Mouse (Mus musculus): ENCODE results near the gene Gfm2. TPM values are rescaled to one million over a fixed set of nuclear protein-coding genes. Genes with fewer than 3 reads are reported as not detected.
"Not testable (repeated sequence)": the region's sequence is repeated elsewhere in the genome, so short reads cannot be mapped to it uniquely, and the experiment has no call there.

Gfm2 gene
- total RNA-seq (2021), result 10 to 100 TPM; 28.3 to 29.1 TPM
- long read RNA-seq, experiment 1, transcript Gfm2-208 (21 exons, 3,157 nt), result major isoform, 8 of 21 reads
- long read RNA-seq, experiment 1, partial matches to known transcripts, result 4 of 21 reads
- long read RNA-seq, experiment 1, other reads (novel, unspliced or antisense), result 9 of 21 reads
- long read RNA-seq, experiment 2, transcript Gfm2-208 (21 exons, 3,157 nt), result major isoform, 6 of 23 reads
- long read RNA-seq, experiment 2, partial matches to known transcripts, result 4 of 23 reads
- long read RNA-seq, experiment 2, other reads (novel, unspliced or antisense), result 13 of 23 reads

DNA sequence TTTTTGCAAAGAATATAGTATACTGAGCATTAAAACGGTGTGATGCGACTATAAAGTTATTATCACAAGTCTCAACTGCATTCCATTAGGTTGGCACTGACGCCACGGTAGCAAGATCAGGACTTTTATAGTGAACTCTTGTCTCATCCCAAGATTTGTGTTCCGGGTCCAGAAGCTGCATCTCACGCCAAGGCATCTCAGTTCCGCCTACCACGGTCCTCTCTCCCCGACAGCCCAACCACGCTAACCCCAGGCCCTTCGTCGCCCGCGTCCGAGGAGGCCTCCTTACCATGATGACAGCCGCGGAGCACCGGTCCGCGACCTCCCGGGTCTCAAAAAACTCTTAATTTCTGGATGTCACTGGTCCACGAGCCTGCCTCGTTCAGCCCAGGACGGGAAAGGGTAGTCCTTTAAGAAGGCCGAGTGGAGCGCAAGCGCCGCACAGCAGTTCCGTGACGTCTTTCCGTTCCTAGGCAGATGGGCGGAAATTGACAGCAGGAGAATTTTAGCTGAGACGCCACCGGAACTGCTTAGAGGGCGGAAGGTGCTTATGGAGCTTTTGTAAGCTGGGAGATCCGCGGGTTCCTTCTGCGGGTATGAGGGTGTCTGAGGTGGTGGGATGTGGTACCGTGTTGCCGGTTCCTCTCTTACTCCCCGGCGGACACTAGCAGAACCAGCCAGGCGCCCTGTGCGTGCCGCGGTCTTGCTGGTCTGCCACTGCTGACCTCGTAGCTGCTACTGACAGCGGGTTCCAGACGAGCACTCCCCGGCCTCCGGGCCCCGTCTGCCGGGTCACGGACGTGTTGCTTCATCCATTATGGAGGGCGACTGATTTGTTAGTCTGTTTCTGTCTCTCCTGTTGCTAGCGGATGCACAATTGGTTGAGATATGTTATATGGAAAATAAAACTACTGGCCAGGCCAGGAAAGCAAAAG, at the start of gene Gfm2, which contains the start of gene Nsa2:
Gfm2 (plus strand) TSS at position 472 of the 935 bp plus-strand sequence.
Nsa2 (minus strand) TSS at position 472 of the 935 bp plus-strand sequence.
- DNase-seq (ENCODE audit: low spot score in 2 of 2), result peak; percentile 94 to 95

DNA sequence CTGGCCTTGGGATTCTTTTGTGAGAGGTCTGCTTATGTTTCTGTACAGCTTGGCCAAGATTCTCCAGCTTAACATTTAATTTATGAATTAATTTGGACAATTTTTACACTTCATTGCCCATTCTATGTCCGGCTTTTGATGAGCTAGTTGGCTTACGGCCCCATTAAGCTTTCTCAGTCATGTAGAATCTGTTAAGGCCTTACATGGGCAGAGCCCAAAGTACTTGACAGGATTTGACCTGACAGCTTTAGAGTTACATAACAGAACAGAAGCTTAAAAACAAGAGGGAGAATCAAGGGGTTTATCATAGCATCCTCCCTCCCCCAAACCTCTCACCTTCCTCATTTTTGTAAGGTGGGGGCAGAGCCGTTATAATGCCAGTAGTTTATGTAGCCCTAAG, 49.6 kb upstream of the Gfm2 start:
- DNase-seq (ENCODE audit: low spot score in 2 of 2), result no peak

DNA sequence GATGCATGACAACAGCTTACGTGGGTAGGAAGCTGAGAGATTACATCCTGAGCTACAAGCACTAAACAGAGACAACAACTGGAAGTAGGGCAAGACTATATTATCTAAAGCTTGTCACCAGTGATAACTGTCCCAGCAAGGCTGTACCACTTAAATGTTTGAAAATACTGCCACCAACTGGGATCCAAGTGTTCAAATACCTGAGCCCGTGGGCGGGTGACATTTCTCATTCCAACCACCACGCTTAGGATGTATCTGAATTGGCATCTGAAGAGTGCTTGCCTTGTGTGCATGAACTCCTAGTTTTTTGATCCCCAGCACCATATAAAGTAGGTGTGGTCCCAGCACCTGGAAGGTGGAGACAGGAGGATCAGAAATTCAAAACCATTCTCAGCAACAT, 42.0 kb upstream of the Gfm2 start:
- no peak for DNase-seq (ENCODE audit: low spot score in 2 of 2)

DNA sequence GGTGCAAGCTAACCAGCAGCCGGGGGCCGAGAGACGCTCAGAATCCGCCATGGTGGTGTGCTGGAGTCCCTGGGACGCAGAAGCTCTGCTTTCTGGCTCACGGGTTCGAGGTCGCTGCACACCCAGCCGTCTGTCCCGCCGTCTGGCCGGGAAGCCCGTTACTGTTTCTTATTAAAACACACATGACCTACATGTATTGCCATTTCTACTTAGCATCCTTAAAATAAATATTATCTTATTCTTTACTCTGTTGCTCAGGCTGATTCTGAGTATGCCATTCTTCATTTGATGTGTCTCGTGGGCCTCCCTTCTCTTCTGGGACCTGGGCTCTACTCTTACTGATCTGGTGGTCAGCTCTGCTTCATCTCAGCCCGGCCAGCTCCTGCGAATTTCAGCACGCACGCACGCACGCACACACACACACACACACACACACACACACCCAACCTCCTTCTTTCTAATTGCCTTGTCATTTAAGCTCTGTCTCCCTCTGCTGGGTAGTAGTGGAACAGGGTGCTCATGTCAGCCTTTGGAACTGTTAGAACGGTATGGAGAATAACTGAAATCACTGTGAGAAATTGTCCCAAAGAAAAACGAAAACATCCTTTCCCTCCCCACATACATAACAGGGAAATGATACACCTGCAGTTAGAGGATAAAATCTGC, 38.4 kb upstream of the Gfm2 start, which contains the start of gene Gm6169:
Gm6169 (minus strand) TSS at position 51 of the 666 bp plus-strand sequence.
- DNase-seq (ENCODE audit: low spot score in 2 of 2), result peak; percentile 49 to 75

DNA sequence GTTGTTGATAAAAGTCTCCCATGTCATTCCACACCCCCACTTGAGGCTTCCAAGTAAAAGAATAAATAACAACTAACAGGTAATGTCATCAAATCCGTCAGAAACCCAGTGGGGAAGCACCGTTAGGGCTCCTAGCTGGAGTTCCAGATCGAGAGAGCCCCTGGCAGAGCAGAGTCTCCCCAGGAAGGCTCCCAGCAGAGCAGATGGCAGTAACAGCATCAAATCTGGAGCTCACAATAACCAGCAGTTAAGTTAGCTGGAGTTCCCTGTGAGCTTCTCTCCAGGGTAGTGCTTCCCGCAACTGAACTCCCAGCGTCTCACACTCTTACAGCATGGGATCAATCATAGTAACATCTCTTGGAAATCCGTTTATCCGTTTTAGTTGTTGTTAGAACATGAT, 32.7 kb upstream of the Gfm2 start:
- DNase-seq (ENCODE audit: low spot score in 2 of 2), result peak; percentile 36 to 67

DNA sequence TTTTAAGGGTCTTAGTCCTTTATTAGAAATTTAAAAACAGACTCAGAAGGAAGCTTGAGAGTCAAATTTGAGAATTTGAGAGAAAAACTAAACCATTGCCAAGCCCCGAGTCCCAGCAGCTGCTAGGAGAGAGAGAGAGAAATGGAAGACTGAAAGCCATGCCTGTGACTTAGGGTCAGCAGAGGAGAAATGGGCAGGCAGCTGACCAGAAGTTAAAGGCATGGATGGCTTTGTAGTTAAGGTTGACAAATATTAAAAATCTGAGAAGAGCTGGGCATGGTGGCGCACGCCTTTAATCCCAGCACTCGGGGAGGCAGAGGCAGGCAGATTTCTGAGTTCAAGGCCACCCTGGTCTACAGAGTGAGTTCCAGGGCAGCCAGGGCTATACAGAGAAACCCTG, 30.0 kb upstream of the Gfm2 start:
- not testable (repeated sequence) for DNase-seq (ENCODE audit: low spot score in 2 of 2)

DNA sequence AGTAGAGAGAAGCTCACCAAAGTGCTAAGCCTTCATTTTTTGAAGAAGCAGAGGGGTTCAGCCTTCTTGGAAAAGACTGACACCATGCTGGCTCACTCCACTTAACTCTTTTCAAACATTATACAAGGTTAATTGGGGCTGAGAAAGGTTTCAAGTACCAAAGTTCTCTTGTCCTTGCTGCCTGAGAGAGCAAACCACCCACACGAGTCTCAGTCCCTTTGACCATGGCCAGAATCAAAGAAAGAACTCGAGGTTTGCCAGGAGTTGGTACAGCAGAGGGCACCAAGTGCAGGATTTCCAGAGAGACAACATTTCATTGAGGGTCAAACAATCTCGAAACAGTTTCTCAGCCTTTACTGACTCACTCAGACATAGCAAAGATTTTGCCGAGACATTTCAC, 28.7 kb upstream of the Gfm2 start:
- DNase-seq (ENCODE audit: low spot score in 2 of 2), result no peak

DNA sequence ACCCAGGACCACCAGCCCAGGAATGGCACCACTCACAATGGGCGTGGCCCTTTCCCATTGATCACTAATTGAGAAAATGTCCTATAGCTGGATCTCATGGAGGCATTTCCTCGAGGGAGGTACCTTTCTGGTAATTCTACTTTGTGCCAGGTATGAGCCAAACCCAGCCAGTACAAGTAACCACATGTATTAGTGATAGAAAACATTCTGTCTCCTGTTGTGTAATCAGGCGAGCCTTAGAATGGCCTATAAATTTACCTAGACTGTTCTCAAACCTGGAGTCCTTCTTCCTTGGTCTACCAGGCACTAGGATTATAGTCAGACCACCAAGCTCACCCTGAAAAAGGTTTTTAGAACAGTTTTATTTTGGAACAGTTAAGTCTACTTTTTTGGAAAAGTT, 16.4 kb upstream of the Gfm2 start:
- DNase-seq (ENCODE audit: low spot score in 2 of 2), result no peak

DNA sequence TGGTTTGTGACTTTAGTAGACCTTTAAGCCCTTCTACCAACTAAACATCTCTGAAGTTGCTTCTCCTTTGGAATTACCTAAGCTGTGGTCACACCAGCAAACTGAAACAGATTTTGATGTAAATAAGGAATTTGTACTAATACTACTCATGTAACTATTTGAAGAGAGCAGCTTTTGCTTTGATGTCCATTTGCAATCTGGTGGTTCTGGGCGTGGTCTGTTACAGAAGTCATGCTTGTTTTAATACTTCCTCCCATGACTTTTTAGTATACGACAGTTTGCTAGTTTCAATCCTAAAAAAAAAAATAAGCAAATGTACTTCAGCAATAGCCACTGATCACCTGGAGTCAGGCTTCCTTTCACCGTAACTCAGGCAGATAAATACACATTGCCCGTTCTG, 8.1 kb upstream of the Gfm2 start:
- not testable (repeated sequence) for DNase-seq (ENCODE audit: low spot score in 2 of 2)

DNA sequence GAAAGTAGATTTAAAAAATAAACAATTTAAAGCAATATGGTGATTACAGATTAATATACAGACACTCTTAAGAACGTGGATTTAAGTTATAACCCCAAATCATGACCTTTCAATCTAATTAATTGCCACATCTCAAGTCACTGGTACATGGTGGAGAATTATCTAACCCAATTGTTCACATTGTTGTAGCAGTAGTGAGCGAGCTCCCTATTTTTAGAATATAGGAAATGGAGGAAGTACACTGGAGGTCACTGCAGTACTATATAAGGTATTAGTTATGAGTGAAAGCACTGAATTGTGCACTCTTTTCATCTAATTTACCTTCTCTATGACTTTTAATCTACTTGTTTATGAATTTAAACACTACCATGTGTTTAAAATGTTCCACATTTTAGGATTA, 7.3 kb upstream of the Gfm2 start:
- not testable (repeated sequence) for DNase-seq (ENCODE audit: low spot score in 2 of 2)

DNA sequence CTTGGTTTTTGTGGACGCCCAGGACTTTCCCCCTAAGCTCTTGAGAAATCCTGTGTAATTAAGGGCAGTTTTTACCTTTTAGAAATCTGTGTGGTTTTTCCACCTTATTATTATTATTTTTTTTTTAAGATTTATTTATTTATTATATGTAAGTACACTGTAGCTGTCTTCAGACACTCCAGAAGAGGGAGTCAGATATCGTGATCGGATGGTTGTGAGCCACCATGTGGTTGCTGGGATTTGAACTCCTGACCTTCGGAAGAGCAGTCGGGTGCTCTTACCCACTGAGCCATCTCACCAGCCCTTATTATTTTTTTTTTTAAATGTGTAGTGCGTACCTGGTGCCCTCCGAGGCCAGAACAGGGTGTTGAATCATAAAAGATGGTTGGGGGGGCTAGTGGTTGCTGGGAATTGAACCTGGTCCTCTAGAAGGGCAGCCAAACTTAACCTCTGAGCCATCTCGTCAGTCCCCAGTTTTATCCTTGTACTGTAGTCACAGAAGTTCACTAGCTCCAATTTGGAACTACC, 731 bp downstream of the Gfm2 start:
- not testable (repeated sequence) for DNase-seq (ENCODE audit: low spot score in 2 of 2)

DNA sequence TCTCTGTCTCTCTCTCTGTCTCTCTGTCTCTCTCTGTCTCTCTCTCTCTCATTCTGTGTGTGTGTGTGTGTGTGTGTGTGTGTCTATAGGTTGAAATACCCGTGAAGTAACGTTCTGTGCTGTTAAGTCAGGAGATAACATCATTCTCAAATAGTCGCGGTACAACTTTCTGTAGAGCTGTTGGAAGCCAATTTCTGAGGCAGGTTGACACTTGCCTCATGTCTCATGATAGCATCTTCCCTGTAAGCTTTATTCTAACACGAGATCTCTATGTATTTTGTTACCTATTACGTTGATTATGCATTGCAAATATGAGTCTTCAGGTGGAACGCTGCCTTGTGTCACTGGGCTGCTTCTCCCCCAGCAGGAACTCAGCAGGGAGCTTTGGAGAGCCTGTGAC, 4.6 kb downstream of the Gfm2 start:
- DNase-seq (ENCODE audit: low spot score in 2 of 2), result no peak

DNA sequence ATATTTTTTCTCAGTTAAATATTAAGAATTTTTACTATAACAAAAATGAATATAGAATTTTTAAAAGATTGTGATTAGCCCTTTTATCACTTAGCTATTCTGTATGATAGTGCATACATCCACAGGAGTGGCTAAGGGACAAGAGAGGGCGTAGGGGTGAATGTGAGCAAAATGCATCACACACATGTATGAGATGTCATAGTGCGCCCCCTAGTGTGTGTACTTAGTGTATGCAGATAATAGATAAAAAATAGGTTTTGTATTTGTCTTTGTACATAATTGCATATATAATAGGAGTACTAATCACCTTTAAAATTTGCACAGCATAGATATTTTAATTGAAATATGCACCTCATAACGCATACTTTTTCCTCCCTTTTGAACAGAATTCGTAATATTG, 8.1 kb downstream of the Gfm2 start:
- DNase-seq (ENCODE audit: low spot score in 2 of 2), result peak in 1 of 2 experiments; percentile 28

DNA sequence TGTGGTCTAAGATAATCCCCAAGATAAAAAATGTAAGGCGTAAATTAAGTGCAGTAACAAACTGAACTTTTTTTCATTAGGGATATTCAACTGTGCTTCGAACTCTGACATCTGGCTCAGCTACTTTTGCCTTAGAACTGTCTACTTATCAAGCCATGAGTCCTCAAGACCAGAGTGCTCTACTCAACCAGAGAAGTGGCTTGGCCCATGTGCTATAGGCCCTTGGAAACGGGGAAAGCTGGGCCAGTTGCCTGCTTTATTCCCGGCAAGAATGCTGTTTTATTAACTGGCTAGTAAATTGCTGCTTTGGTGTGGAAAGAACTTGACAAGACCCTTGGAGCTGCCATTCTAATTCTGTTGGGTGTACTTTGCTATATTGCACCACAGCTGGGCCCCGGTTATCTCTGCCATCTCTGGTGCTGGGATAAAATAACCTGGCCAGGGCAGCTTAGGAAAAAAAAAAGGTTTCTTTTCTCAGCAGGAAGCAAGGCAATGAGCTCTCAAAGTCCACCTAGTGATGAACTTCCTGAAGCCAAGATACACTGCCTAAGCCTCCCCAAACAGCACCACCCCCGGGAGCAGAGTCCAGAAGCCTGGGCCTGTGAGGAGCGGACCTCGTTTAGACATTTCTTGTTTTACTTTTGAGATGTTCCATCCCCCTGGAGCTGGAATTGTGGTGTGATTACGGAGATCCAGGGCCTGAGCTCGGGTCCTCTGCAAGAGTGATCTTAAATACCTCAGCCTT, 38.0 kb downstream of the Gfm2 start:
- no peak for DNase-seq (ENCODE audit: low spot score in 2 of 2)

DNA sequence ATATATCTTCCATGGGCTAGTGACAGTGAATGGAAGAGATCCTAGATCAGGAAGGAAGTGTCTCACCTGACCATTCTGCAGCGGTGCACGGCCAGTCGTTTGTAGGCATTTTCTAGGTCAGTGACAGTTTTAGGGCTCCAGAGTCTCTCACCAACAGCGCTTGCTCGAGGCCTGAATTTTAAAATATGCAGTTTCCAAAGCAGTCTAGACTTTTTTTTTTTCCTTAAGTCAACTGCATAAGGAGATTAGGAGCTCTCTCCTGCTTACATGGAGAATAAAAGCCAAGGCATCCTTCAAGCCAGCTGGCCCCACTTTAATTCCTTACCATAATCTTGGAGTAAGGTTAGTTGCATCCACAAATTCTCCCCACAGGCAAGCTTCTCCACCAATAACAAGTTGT, 39.0 kb downstream of the Gfm2 start:
- DNase-seq (ENCODE audit: low spot score in 2 of 2), result no peak

DNA sequence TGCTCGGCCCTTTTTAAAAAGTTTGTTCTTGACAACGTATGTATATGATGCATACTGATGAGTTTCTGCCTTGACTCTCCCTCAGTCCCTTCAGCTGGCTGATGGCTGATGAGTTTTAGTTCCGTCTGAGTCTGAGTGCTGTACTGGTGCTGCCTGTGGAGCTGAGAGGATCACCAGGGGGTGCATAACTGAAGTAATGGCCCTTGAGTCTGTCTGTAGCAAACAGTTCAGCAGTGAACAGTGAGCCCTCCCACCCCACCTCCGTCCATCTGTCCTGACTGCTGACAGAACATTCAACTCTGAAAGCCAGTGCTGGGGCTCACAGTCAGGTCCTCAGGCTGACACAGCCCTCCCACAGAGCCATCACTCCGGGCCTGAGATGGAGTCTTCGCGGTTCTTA, 41.2 kb downstream of the Gfm2 start:
- no peak for DNase-seq (ENCODE audit: low spot score in 2 of 2)

DNA sequence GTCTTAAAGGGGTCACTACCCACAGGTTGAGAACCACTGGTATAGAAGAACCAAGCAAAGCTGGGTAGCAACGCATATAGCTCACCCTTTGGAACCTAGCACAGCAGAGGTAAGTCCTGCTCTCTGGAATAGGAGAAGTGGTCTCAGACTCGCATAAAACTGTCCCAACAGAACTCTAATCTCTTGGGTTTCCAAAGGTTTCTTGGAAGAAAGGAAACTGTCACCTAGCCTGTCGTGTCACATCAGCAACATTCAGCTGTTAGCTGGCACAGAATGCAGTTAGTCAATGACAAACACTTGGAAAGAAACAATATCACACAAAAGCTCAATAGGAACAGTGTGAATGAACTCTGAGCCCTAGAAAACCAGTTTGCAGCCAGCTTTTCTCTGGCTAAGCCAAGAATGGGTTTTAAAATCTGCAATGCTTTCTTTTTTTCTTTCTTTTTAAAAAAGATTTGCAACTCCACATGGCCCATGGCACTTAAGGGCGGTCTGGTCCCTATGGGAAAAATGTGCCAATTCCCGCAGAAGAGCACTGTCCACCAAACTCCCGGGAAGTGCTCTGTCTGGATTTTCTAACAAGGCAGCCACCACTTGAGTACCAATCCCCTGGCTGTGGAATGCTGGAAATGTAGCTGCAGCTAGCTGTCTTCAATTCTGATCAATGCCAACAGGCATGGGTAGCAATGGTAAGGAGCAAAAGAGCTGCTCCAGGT, 42.5 kb downstream of the Gfm2 start:
- DNase-seq (ENCODE audit: low spot score in 2 of 2), result no peak

DNA sequence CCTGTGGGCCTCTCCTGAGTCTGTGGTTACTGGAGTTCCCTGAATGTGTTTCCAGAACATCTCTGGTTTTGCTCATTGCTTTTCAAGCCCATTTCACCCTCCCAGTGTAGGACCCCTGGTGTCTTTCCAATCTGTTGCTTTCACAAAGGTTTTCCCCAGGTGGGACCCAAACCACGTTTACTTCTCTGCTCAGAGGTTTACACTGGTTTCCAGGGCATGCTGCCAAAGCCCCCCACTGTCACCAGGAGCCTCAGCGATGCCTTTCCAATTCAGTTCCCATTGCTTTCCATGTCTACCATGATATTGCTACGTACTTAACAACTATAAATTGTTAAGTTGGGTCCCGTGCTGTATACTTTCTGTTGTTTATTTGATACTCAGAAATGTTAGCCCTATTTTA, 45.1 kb downstream of the Gfm2 start:
- no peak for DNase-seq (ENCODE audit: low spot score in 2 of 2)

DNA sequence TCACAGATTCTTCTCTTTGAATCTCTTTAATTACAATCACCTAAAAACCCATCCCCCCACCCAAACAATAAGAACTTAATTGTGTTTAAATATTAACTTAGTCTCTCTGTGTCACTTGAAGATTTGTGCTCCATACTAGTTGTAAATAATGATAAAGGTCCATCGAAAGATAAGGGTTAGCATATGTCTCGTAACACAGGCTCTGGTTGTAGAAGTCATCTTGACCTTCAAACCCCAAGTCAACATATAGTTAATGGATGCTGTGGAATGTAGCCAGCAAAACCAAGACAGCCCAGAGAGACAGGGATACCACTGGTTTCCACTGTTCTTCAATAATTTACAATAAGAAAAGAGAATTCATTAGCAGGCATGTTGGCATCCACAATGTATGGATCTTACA, 46.4 kb downstream of the Gfm2 start:
- DNase-seq (ENCODE audit: low spot score in 2 of 2), result no peak

DNA sequence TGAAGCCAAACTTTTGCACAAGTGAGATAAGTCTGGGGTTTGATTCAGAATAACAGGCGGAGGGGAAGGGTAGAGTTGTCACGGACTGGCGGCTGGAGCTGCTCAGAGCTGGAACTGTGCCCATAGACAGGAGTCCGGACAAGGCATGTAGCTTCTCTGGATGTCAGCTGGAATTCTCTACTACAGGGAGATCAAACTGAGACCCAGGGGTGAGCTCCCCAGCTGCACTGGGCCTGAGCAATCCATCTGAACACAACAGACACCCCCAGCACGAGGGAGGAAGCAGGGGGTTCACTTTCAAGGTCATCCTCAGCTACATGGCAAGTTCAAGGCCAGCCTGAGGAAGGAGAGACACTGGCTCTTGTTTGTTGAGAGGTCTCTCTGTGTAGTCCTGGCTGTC, 46.9 kb downstream of the Gfm2 start:
- DNase-seq (ENCODE audit: low spot score in 2 of 2), result no peak

Measured in layer of hippocampus, postnatal 14 days (tissue).